19 mouse cellular contexts compared by ENCODE assay signal in the genomic region with DNA sequence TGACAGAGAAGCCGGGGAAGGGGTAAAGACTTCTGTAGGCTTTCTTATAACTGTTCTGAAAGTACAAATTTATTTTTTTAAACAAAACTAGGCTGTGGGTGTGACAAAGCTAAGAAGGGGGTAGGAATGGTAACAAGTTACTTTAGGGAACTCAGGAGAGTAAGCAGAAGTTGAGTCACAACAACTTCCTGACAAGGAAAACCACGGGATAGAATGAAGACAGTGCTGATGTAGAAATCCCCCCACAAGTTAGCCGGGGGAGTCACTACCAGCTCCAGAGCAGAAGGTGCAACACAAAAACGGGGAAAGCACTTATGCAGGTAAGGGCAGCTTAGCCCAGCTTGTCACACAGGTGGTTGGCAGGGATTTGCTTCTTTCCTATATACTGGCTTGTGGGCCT.
"Had no signal": no experiment of that assay in that cellular context is flagged by ENCODE, and none has a peak within 500 bp of the region (broad histone marks: within the 10 kb centered on the region; RNA-seq: fewer than 3 reads in every experiment).

No protein-coding gene starts in this region.

- DNase-seq: gastrocnemius, postnatal 14 days; gastrocnemius, postnatal 36 days; heart, adult 2 months; heart, postnatal 10 days; kidney, adult 18-20 months; kidney, adult 8-10 months; kidney, postnatal 10 days; kidney, postnatal 36 days had no signal

- H3K4me1 ChIP-seq: hindbrain, embryonic 13.5 days; hindbrain, embryonic 15.5 days had no signal

- H3K4me3 ChIP-seq: heart, adult 2 months; heart, embryonic 12.5 days; hindbrain, embryonic 13.5 days; hindbrain, embryonic 15.5 days; intestine, embryonic 15.5 days; left cerebral cortex, adult 2 months; limb, embryonic 10.5 days; limb, embryonic 12.5 days; liver, embryonic 12.5 days had no signal

- H3K27me3 ChIP-seq: heart, embryonic 12.5 days; hindbrain, embryonic 13.5 days; hindbrain, embryonic 15.5 days; intestine, embryonic 15.5 days; limb, embryonic 12.5 days; liver, embryonic 12.5 days had no signal

- H3K9me3 ChIP-seq: heart, embryonic 12.5 days; hindbrain, embryonic 13.5 days; hindbrain, embryonic 15.5 days; intestine, embryonic 15.5 days; limb, embryonic 10.5 days; limb, embryonic 12.5 days; liver, embryonic 12.5 days had no signal

- H3K27ac ChIP-seq: heart, adult 2 months; hindbrain, embryonic 13.5 days; hindbrain, embryonic 15.5 days; hindbrain, postnatal 0 days; intestine, embryonic 15.5 days; left cerebral cortex, adult 2 months; limb, embryonic 10.5 days; limb, embryonic 12.5 days; liver, embryonic 12.5 days; liver, embryonic 14.5 days had no signal

- ATAC-seq: hindbrain, postnatal 0 days; intestine, embryonic 15.5 days; intestine, postnatal 0 days; liver, embryonic 12.5 days had no signal

- H3K36me3 ChIP-seq: intestine, embryonic 15.5 days had no signal
